Mouse (Mus musculus) stomach, embryonic 14.5 days (tissue): ENCODE measurements around the gene Astn2. TPM values are rescaled to one million over a fixed set of nuclear protein-coding genes. Genes with fewer than 3 reads are reported as not detected.

ENCODE experiments used
- ATAC-seq: fragments of 200-750 bp; cut with Nextera tagmentation; 2 replicates; pipeline ENCODE4 v1.8.0; 2017; ENCODE audit warnings: low read depth, moderate TSS enrichment; ENCODE audit not compliant: insufficient number of reproducible peaks, insufficient read depth, low FRiP score
- H3K27ac ChIP-seq: fragments of 300-500 bp; sonication (generic); 2 replicates; pipeline ENCODE4 v1.5.1; 2014; ENCODE audit warnings: mild to moderate bottlenecking, low read length, moderate library complexity, mixed read lengths
- H3K27me3 ChIP-seq: fragments of 300-500 bp; sonication (generic); 2 replicates; pipeline ENCODE4 v1.6.1; 2014; ENCODE audit warnings: low read length, control low read depth, mixed read lengths; ENCODE audit not compliant: control insufficient read depth, insufficient read depth
- H3K36me3 ChIP-seq: fragments of 300-500 bp; sonication (generic); 2 replicates; pipeline ENCODE4 v1.6.1; 2014; ENCODE audit warnings: mild to moderate bottlenecking, control low read depth, low read length, moderate library complexity, mixed read lengths; ENCODE audit not compliant: control insufficient read depth, insufficient read depth
- H3K4me1 ChIP-seq: fragments of 300-500 bp; sonication (generic); 2 replicates; pipeline ENCODE4 v1.6.1; 2014; ENCODE audit warnings: low read length, control low read depth, mixed read lengths; ENCODE audit not compliant: control insufficient read depth, insufficient read depth
- H3K4me2 ChIP-seq: fragments of 300-500 bp; sonication (generic); replicated peaks from 2 replicates; pipeline ENCODE4 v1.6.1; 2014; ENCODE audit warnings: low read depth, low read length, control low read depth
- H3K4me3 ChIP-seq: fragments of 300-500 bp; sonication (generic); 2 replicates; pipeline ENCODE4 v1.5.1; 2014; ENCODE audit warnings: low read depth, low read length, control low read depth
- H3K9ac ChIP-seq: fragments of 300-500 bp; sonication (generic); replicated peaks from 2 replicates; pipeline ENCODE4 v1.6.1; 2014; ENCODE audit warnings: low read depth, mild to moderate bottlenecking, control low read depth, low read length, moderate library complexity, mixed read lengths
- H3K9me3 ChIP-seq: fragments of 300-500 bp; sonication (generic); 2 replicates; pipeline ENCODE4 v1.6.1; 2016; ENCODE audit warnings: low read depth, low read length, control low read depth; ENCODE audit not compliant: control insufficient read depth
- WGBS: fragments of 180-500 bp; shearing (Covaris S2); extraction: QIAGEN DNeasy Blood & Tissue Kit; methylation state at CpG from one replicate; pipeline ENCODE4 v1.1.7; 2014; 5-methylcytosine and 5-hydroxymethylcytosine counted together
- polyA plus RNA-seq: library from polyadenylated mRNA; unstranded; fragments of >200 nt; fragmentation: Nextera tagmentation; extraction: Ambion mirVana; gene quantifications from 2 replicates; pipeline ENCODE4 v1.2.1, GENCODE M21; 2014

The Astn2 gene
- polyA plus RNA-seq, 1 experiment from 2014 or later = 0.64 TPM

DNA sequence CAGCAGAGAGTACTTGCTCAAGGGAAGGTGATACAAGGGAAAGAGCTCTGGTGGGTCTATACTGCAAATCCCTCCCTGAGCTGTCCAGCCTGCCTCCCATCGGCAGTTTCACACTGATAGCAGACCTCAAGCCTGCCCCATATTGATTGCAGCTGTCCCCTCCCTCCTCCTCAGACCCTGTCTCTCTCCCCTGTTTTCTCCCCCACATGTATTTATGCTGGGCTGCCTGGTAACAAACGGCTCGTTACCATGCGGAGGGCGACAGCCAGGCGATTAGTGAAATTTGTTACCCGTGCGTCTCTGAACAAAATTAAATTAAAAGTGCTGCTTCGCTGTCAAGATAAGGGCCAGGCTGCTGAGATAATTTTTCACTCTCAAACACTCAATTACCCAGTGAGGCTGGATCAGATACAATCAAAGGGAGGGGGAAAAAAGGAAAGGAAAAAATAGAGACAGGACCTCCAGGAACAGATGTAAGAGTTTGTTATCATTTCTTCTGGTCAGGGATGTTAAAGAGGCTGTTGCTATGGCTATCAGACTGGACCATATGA, 373.0 kb downstream of the Astn2 start:
- WGBS = 43% methylated on average over 9 of the region's 9 CpGs
- Histone ChIP-seq H3K9ac (no peak overlapping the region), H3K4me3 (no peak overlapping the region), H3K9me3 (peaks cover 4% of the 10 kb centered on the region; the same call in 1 of the 2 replicates), H3K4me2 (no peak overlapping the region), H3K27me3 (no peaks in the 10 kb centered on the region), H3K27ac (no peak overlapping the region), H3K36me3 (no peaks in the 10 kb centered on the region), H3K4me1 (no peaks in the 10 kb centered on the region)
- ATAC-seq = no peak

DNA sequence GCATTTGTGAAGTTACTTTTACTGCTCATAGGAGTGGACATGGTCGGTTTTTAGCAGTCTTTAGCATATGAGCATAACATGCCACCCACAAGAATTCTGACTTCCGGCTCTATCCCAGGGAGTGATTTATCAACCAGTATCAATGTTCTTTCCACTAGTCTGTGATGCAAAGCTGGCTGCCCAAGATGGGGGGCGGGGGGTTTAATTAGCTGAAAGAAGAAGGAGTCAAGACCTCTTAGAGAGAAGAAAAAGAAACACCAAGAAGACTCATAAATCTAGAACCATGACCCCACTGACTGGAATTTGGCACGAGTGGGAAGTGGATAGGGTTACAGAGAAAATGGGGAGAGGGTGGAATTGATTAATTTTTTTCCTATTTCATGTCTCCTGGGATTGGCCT, 374.5 kb downstream of the Astn2 start:
- ATAC-seq = no peak
- no peaks in the 10 kb centered on the region for H3K27me3 ChIP-seq

DNA sequence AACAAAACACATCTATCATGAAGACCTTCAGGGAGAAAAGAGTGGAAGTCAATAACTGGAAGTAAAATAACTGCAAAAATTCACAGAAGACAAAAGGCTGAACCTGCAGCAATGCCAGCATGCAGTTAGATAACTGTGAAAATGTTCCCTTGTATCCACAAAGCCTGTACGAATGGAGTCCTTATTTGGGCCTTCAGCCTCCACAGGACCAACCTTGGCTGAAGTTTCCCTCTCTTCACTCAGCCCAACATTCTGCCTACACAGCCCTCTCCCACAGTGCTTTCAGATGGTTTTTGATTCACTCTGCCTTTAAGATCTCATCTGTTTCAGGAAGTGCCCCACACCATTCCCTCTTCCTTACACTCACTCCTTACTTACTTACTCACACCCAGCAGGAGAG, 376.5 kb downstream of the Astn2 start:
- 79% methylated on average over 1 of the region's 1 CpGs for WGBS

More for the DNA sequence above, 374.5 kb downstream of the Astn2 start:
- Histone ChIP-seq H3K9me3 (peaks cover 4% of the 10 kb centered on the region; the same call in 1 of the 2 replicates), H3K27ac (no peak overlapping the region), H3K4me3 (no peak overlapping the region), H3K4me1 (no peaks in the 10 kb centered on the region), H3K36me3 (no peaks in the 10 kb centered on the region), H3K4me2 (no peak overlapping the region), H3K9ac (no peak overlapping the region)
- 55% methylated on average over 4 of the region's 4 CpGs for WGBS

DNA sequence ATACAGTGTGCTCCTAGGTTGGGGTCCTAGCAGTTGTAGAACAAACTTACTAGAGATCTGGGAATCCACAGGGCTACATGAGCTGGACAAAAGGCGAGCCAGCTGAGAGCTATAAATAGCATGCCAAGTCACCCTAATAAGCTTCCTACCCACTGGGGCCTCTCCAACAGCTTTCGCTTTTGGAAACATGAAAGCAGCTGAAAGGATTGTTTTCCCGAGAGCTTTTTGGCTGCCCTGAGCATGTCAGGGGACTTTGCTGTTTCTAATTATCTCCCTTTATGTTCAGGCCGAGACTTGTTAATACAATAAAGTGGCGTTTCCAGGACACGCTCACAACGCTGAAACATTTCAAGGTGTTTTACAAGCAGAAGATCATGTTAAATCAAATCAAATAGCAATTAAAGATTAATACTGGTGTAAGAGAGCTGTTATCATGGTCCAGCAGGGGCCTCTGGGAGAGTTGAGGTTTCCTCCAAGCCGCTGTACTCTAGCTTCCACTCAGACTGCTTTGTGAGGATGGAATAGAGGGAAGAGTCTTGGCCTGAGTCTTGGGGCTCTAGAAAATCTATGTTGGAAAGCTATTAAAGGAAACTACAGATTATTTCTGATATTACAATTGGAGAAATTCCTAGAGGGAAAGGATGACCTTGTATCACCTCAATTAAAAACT, 378.9 kb downstream of the Astn2 start:
- no peak overlapping the region for H3K27ac ChIP-seq
- ATAC-seq = no peak
- H3K36me3 ChIP-seq = no peaks in the 10 kb centered on the region
- no peaks in the 10 kb centered on the region for H3K4me1 ChIP-seq
- H3K4me3 ChIP-seq = no peak overlapping the region
- 47% methylated on average over 8 of the region's 8 CpGs for WGBS
- H3K27me3 ChIP-seq = no peaks in the 10 kb centered on the region
- H3K9ac ChIP-seq = no peak overlapping the region
- H3K4me2 ChIP-seq = no peak overlapping the region
- no peaks in the 10 kb centered on the region for H3K9me3 ChIP-seq

More for the DNA sequence above, 376.5 kb downstream of the Astn2 start:
- H3K27me3 ChIP-seq = no peaks in the 10 kb centered on the region
- no peaks in the 10 kb centered on the region for H3K4me1 ChIP-seq
- no peak for ATAC-seq
- H3K4me2 ChIP-seq = no peak overlapping the region
- no peak overlapping the region for H3K4me3 ChIP-seq
- no peaks in the 10 kb centered on the region for H3K36me3 ChIP-seq
- no peak overlapping the region for H3K9ac ChIP-seq
- no peak overlapping the region for H3K27ac ChIP-seq
- H3K9me3 ChIP-seq = peaks cover 4% of the 10 kb centered on the region; the same call in 1 of the 2 replicates

DNA sequence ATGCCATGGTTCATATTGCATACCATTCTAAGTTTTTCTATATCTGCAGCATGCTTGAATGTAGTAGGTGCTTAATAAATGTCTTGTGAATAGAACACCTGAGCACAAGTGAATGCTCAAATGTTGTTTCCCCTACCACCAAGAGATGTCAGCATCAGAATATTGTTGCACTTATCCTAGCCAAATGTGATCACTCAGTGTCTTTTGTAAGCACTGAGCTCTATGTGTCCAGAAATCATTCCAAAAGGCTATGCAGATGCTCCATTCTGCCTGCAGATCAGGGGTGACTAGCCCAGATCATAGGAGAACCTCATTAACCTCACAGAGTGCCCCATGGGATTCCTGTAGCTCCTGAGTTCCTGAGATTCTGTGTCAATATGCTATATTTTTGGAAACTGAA, 401.5 kb downstream of the Astn2 start:
- Histone ChIP-seq H3K27ac (no peak overlapping the region), H3K36me3 (no peaks in the 10 kb centered on the region), H3K9me3 (no peaks in the 10 kb centered on the region), H3K4me1 (no peaks in the 10 kb centered on the region), H3K4me2 (no peak overlapping the region), H3K9ac (no peak overlapping the region), H3K27me3 (no peaks in the 10 kb centered on the region), H3K4me3 (no peak overlapping the region)
- ATAC-seq = no peak

DNA sequence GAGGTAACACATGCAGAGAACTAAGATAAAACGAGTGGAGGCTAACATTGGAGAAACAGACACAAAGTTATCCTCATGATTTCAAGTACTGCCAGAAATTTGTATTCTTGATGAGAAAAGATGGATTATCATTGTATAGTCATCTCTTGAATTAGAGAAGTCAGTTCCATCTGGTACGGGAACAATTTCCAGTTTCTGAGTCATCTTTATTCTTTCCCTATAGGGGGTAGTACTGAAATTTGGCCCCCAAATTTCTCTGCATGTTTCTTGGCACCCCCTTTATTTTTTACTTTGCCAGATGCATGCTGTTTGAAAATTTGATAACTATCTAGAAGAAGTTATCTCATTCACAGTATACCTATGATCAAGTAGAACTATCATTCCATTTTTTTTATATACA, 420.8 kb downstream of the Astn2 start:
- no peak overlapping the region for H3K4me3 ChIP-seq
- no peak overlapping the region for H3K27ac ChIP-seq
- no peak overlapping the region for H3K4me2 ChIP-seq
- H3K27me3 ChIP-seq = no peaks in the 10 kb centered on the region
- H3K4me1 ChIP-seq = no peaks in the 10 kb centered on the region
- no peaks in the 10 kb centered on the region for H3K36me3 ChIP-seq
- H3K9ac ChIP-seq = no peak overlapping the region
- H3K9me3 ChIP-seq = no peaks in the 10 kb centered on the region
- 89% methylated on average over 2 of the region's 2 CpGs for WGBS
- ATAC-seq = no peak

DNA sequence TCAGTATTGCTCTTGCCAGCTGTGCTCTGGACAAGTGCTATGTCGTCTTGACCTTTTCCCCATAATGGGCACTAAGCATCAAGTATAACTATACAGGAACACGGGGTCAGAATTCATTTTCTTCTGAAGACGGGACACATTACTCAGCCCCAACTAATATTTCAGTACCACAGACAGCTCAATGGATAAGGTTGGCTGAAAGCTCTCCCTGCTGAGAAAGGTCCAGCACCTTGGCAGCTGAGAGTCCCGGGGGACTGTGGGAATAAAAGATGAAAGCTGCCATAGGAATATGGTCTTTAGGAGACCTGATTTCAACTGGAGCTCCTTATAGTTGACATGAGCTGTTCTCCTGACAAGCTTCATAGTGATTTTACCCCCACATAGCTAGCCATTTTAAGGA, 421.5 kb downstream of the Astn2 start:
- Histone ChIP-seq H3K9ac (no peak overlapping the region), H3K27ac (no peak overlapping the region), H3K9me3 (no peaks in the 10 kb centered on the region), H3K27me3 (no peaks in the 10 kb centered on the region), H3K4me3 (no peak overlapping the region), H3K4me2 (no peak overlapping the region), H3K4me1 (no peaks in the 10 kb centered on the region), H3K36me3 (no peaks in the 10 kb centered on the region)
- 33% methylated on average over 4 of the region's 4 CpGs for WGBS
- no peak for ATAC-seq

DNA sequence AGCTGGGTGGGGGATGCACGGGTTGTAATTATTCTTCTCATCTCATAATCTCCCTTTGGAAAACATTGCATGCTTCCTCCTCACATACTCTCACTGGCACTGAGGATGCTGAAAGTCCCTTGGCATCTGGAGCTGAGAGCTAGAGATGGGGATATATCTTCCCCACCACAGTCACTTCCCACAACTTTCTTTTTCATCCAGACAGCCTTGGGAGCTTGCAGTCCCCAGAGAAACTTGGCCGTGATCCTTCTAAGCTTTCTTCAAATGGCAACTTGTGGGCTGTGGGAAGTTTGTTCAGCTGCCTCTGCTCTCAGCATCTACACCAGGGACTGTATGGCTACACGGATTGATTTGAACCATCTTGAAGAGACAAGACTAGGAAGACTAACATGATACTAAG, 428.2 kb downstream of the Astn2 start:
- Histone ChIP-seq H3K9ac (no peak overlapping the region), H3K36me3 (no peaks in the 10 kb centered on the region), H3K9me3 (no peaks in the 10 kb centered on the region), H3K4me1 (no peaks in the 10 kb centered on the region), H3K27me3 (no peaks in the 10 kb centered on the region), H3K4me2 (no peak overlapping the region), H3K4me3 (no peak overlapping the region), H3K27ac (no peak overlapping the region)
- 77% methylated on average over 3 of the region's 3 CpGs for WGBS
- ATAC-seq = no peak

DNA sequence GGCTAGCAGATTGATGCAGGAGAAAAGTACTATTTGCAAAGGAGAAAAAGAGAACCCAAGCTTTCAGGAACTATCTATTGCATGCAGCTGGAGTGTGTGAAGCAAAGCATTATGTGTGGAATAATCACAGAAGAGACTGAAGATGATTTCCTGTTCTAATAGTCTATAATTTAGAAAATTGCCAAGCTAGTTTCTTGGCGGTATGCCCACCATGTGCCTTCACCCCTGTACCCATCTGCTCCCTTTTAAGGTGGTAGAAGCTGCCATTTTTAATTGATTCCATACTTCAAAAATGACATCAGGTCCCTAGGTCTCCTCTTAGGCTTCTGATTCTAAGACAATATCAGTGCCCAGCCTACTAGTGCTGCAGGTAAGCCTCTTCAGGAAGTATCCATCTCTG, 432.0 kb downstream of the Astn2 start:
- ATAC-seq = no peak
- Histone ChIP-seq H3K9ac (no peak overlapping the region), H3K9me3 (no peaks in the 10 kb centered on the region), H3K4me2 (no peak overlapping the region), H3K27me3 (no peaks in the 10 kb centered on the region), H3K27ac (no peak overlapping the region), H3K36me3 (no peaks in the 10 kb centered on the region), H3K4me3 (no peak overlapping the region), H3K4me1 (no peaks in the 10 kb centered on the region)
- 73% methylated on average over 1 of the region's 1 CpGs for WGBS
